Mouse (Mus musculus) urinary bladder, postnatal 0 days (tissue): ENCODE measurements around the gene Mpeg1. TPM values are rescaled to one million over a fixed set of nuclear protein-coding genes. Genes with fewer than 3 reads are reported as not detected.

Experiments
- polyA plus RNA-seq: library from polyadenylated mRNA; unstranded; fragments of >200 nt; fragmentation: Nextera tagmentation; extraction: Ambion mirVana; gene quantifications from 2 replicates; pipeline ENCODE4 v1.2.1, GENCODE M21; 2015

The Mpeg1 gene
- polyA plus RNA-seq: 0.71 and 1.6 TPM in 2 replicates

DNA sequence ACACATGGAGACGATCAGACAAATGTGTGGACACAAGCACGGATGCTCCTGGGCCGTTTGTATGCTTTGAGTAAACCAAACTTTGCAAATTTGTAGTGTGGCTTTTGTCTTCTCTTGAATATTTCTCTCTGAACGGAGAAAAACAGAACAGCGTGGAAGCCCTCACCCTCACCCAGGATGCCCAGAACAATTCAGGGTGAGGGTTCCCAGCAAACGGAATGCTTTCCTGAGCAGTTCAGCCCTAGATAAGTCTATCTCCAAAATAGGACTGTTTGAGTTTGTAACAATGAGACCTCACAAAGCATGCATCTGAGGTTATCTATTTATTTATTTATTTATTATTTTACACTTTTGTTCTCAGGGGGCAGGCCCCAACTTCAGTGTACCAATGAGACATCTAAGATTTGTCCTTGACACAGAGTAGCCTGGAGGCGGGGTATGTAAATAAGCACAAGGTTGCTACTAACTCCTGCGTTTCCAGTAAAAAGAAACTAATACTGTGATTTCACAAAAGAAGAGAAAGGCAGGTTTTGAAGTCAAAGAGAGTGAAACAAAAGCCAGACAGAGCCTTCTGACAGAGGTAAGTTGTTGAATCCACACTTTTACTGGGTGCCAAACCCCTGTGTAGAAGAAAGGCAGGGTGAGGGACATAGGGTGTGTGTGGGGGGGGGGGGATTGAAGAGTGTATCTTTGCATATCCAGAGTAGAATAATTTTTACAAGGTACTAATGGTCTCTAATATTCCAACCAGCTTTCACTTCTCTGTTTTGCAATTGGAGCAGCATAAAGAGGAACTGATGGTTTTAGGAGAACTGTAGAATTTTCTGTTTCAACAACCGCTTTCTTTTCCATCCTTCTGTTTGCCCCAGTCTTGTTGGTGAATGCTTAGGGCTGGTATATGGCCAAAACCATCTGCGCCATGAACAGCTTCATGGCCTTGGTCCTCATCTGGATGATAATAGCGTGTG, at the start of gene Mpeg1:
Mpeg1 (plus strand) TSS at position 498 of the 968 bp plus-strand sequence.

DNA sequence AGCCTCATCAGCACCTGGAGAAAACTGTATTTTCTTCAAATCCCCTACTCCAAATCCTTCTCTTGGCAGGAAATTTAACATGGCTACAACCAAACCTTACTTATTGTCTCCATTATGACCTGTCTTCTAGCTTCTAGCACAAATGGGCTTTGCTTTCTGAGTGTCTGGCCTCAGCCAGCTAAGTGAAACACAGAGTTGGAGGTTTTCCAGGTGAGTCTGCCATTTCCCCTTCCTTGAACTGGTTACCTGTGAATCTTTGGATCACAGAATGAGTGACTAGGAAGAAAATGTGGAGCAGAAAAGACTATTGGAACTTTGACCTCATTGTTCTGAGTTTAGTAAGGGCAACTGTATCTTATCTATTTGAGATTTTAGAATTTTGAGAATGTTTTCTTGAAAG, 43.2 kb upstream of the Mpeg1 start, which contains the start of gene Olfr1441:
Olfr1441 (plus strand) TSS at position 73 of the 400 bp plus-strand sequence.

DNA sequence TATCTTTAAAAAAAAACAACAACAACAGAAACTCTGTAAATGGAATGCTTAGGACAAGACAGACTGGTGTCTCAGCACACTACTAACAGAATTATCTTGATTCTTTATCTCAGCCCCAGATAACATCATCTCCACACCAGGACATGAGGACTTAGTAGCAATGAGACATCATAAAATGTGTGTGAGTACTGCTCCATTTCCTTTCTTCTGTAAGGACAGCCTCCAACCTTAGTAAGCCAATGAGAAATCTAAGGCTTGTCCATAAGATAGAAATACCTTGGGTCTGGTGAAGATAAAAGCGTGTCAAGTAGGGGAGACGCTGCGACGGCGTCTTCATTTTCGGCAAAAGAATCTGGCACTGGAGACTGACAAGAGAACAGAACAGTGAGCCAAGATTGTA, 33.0 kb upstream of the Mpeg1 start, which contains the start of gene Pfpl:
Pfpl (plus strand) TSS at position 301 of the 400 bp plus-strand sequence.

DNA sequence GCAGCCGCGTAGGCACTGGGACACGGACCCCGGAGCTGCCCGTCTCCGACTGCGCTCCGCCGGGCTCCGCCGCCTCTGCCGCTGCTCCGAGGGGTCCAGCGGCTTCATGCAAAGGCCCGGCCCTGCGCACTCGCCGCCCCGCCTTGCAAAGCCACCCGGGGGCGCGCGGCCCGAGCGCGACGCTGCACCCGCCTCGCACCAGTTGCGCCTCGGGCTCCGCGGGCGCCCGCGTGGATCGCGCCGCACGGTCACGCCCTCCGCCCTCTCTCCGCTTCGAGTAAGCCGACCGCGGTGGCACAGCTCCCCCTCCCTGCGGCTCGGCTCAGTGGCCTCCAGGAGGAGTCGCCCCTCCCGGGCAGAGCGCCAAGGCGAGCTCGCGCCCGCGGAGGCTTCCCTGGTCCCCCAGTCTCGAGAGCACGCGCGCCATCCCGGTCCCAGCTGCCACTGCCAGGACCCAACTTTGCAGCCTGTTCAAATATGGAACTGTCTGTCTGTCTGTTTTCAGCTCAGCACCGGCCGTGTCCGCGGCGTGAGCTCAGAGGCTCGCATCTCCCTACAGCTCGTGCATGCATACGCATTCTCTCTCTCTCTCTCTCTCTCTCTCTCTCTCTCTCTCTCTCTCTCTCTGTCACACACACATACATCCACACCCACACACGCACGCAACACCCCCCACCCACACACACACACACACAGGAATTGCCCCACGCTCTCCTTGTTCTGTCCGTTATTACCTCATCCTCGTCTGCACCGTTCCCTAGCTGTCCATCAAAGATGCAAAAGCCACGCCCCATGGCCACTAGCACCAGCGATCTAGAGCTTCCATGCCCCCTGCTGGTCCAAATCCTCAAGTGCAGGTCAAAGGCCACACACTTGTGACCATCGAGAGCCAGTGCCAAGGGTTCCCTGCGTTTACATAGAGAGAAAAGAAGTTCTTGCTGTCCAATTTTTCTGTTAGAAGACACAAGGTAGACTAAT, 41.1 kb downstream of the Mpeg1 start, which contains the start of gene Dtx4:
Dtx4 (minus strand) TSS at position 85 of the 978 bp plus-strand sequence.

Other genes starting within 250 kb of the Mpeg1 start
- not detected in 2 replicates for gene Olfr1432, start 228.2 kb upstream of the Mpeg1 start, polyA plus RNA-seq
- gene Olfr262, start 219.1 kb upstream of the Mpeg1 start, polyA plus RNA-seq: not detected in 2 replicates
- not detected in 2 replicates for gene Olfr235, start 199.7 kb upstream of the Mpeg1 start, polyA plus RNA-seq
- not detected in 2 replicates for gene Olfr1434, start 180.9 kb upstream of the Mpeg1 start, polyA plus RNA-seq
- not detected in 2 replicates for gene Olfr1436, start 161.6 kb upstream of the Mpeg1 start, polyA plus RNA-seq
- gene Olfr1437, start 135.7 kb upstream of the Mpeg1 start, polyA plus RNA-seq: not detected in 2 replicates
- gene Olfr1438-ps1, start 124.9 kb upstream of the Mpeg1 start, polyA plus RNA-seq: not detected in 2 replicates
- gene Olfr1440, start 73.5 kb upstream of the Mpeg1 start, polyA plus RNA-seq: not detected in 2 replicates
- gene Olfr1441, start 43.3 kb upstream of the Mpeg1 start, polyA plus RNA-seq: not detected in 2 replicates
- not detected in 2 replicates for gene Pfpl, start 32.9 kb upstream of the Mpeg1 start, polyA plus RNA-seq
- gene Dtx4, start 40.7 kb downstream of the Mpeg1 start, polyA plus RNA-seq: 10.8 and 11.4 TPM in 2 replicates
- gene Fam111a, start 85.0 kb downstream of the Mpeg1 start, polyA plus RNA-seq: 12.3 and 15.4 TPM in 2 replicates
- 0.15 and 0.40 TPM in 2 replicates for gene Gm4952, start 139.2 kb downstream of the Mpeg1 start, polyA plus RNA-seq
- gene Glyat, start 172.5 kb downstream of the Mpeg1 start, polyA plus RNA-seq: not detected in 2 replicates
- not detected in 2 replicates for gene Olfr1442, start 209.7 kb downstream of the Mpeg1 start, polyA plus RNA-seq
- gene Olfr1443, start 217.3 kb downstream of the Mpeg1 start, polyA plus RNA-seq: not detected in 2 replicates
- not detected in 2 replicates for gene Keg1, start 235.0 kb downstream of the Mpeg1 start, polyA plus RNA-seq